Mouse (Mus musculus): ENCODE data around the gene Wnt16.
"Not testable (repeated sequence)": the region's sequence is repeated elsewhere in the genome, so short reads cannot be mapped to it uniquely, and the experiment has no call there.

Gene Wnt16

DNA sequence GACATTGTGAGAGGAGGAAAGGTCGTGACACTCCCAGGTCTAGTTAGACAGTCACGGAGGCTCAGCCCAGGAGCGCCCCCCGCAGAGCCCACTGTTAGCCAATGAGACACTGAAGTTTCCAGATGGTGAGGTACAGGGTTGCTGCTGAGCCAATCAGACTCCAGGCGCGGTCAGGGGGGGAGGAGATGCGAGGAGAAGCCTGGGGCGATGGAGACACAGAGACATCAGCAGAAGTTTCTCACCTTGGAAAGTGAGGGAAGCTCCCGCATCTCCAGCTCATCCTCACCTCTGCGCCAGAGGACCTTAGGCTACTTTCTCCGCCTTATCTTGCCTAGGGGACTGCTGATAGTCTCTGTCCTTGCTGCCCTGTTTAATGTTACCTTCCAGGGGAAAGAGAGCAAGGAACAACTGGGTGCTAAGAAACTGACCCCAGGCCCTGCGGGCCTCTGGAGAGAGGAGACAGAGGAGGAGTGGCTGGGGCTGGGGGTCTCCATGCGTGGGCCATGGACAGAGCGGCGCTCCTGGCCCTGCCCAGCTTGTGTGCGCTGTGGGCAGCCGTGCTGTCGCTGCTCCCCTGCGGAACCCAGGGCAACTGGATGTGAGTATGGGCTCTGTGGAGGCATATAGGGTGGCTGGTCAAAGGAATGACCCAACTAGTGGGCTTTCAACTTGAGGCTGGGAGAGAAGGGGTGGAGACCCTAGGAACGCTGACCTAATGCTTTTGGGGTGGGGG, at the start of gene Wnt16:
Wnt16 (plus strand) TSS at position 224 of the 733 bp plus-strand sequence.
- peak; percentile 69 for DNase-seq (ENCODE audit: low spot score)

DNA sequence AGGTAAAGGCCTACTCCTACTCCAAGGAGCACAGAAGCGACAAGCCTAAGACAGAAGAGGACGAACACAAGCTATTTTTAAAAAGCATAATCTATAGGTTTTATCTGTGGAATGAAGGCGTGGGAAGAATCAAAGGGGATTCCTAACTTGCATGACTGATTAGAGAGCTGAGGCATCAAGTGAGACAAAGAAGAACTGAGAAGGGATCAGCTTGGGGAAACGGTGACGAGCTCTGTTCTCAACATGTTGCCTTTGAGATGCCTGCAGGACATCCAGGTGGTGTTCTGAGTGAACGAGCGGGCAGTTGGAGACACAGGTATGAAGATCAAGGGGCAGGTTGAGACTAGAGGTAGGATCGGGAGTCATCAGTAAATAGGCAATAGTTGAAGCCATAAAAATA, 44.7 kb upstream of the Wnt16 start:
- DNase-seq (ENCODE audit: low spot score) = no peak

DNA sequence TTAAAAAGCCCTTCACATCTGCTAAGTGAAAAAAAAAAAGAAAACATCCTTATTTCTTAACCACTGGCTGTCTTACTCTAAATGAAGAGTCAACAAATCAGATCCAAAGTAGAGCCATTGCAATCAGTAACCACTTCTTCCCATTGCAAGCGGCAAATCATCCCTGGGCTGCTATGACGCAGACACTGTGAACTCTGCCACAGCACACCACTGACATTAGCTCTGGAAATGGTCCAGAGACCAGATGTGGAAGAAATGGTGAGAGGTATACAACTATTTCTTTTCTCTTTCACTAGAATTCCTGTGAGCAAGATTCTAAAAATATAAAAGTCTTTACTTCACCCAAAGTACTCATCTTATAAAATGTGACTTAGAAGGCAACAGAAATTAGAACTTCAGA, 41.3 kb upstream of the Wnt16 start:
- no peak for DNase-seq (ENCODE audit: low spot score)

DNA sequence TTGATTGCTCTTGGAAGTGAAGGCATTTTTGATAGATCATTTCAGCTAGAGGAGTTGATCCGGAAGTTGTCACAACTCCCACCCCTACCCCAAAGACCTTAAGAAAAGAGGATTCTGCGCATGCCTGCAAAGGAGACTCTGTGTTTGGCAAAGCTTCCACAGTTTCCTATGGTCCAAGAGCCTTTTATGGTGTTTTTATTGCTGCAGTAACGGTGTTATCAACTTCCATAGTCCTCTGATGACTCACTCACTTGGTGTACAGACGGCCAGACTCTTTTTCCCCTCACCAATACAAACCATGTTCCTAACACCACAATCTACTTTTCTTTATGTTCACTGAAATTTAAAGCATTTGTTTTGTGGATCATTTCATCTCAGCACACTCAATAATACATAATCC, 29.2 kb upstream of the Wnt16 start:
- DNase-seq (ENCODE audit: low spot score) = no peak

DNA sequence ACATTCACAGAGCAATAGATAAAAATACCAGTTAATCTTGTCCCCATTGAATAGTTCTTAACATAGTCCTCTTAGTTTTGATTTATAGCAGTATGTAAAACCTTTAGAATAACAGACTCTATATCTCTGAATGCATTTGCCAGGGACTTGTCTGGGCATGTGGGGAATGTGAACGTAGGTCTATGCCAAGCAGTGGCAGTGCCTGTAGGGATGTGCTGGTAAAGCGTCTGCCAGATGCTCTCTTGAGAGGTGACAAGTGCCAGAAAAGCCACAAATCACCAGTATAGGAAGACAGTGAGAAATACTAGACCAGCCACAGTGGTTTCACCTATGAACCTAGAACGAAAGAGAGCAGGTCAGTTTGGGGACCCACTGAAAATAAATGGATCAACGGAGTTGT, 25.5 kb upstream of the Wnt16 start:
- no peak for DNase-seq (ENCODE audit: low spot score)

DNA sequence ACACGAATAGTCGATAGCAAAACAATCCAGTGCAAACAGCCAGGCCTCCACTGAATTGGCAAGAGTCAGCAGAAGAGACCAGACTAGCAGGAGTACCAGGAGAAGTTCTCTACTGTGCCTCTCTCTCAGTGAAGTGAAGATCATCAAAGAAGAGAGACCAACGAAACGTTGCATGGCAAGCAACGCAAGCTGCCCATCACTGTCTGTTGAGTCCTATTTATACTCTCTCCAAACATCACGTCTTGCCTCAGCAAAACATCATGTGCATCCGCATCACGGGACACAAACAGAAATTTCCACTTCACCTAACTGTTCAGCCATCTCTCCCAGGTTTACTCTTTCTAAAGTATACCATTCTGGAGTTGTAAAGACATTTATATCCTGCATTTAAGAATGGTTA, 23.9 kb upstream of the Wnt16 start:
- not testable (repeated sequence) for DNase-seq (ENCODE audit: low spot score)

DNA sequence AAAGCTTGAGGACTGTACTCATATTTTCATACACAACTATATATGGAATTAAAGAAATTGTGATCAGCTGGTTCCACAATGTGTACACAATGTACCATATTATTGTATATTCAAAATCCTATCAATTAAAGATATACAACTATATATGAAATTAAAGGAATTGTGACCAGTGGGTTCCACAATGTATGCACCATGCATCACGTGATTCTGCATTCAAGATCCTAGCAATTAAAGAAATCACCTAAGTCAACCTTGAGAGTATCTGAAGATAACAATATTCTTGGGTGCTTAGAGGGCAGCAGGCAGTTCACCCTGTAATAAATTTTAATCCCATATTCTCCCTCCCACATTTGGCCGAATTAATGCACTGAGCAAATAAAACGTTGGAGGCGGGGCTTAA, 22.0 kb upstream of the Wnt16 start:
- DNase-seq (ENCODE audit: low spot score) = no peak

DNA sequence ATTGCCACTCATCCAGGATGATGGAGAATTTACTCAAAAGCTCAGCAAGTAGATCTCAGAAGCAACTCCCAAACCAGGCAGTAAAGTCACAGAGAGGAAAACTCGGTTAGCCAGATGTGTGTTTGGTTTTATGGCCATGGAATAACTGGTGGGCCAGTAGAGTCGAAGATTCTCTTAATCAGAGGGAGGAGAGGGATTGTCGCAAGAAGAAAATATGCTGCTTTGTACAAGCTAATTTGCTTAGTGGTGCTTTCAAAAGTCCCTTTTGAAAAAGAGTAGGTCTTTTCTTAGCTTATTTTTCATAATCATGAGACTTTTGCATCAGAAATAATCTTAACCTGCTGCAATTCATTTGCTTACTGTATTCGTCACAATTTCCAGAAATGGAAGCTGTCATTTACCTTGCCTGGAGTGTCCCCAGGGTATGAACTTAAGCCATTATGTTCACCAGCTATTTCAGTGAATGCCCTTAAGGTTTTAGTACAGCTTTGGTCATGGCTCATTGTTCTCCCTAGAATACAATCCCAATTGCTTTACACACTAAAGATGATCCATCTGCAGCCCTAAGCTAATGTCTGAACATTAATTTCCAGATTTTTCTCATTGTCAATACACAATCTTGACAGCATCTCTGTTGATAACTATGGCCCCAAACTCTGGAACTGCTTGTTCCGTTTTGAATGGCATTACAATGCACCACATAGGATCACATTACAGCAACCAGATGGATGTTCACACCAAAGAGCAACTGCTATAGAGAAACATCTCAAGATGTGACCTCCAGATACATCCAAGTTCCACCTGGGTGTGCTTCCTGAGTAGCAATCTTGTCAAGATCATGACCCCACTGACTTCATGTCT, 20.0 kb upstream of the Wnt16 start:
- DNase-seq (ENCODE audit: low spot score) = no peak

DNA sequence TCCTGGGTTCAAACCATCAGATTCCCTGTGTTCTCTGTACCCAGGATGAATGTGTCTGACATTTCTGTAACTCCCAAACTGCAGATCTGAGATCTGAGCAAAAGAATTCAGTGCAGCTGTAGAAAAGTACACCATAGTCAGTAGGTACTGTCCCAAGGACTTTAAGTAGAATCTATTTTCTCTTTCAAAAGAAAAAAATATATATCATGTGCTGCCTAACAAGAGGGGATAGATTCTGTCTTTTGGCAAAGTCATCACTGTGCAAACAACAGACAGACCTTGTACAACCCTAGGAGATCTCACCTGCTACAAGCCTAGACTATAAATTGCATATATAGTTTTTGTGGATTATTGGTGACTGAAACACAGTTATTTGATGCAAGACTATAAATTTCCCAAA, 19.4 kb upstream of the Wnt16 start:
- DNase-seq (ENCODE audit: low spot score) = no peak

DNA sequence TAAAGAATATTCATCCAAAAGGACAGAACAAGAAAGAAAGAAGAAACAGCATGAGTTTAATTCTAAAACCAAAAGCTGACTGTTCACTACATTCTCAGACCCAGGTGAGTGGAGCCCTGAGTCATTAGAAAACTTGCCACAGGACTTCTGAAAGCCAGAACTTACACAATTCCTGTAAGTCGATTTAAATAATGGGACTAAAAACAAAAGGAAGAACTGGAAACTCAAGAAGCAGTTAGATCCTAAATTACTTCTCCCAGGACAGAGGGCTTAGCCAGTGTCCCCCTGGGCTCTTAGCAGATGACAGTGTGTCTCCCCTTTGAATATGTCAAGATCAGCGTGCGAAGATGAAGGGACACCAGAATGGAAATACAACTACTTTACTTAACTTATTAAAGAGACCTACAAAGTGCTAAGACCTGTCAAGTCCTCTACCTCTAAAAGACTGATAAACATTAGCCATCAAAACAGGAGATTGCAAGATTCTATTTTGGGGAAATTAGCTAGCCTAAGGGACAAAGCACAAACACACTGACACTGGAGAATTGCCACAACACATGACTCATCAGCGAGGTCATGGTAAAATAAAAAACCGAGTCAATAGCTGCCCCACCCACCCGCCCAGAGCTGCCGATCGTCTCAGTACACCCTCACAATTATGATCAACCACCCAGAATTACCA, 18.0 kb upstream of the Wnt16 start:
- DNase-seq (ENCODE audit: low spot score) = no peak

DNA sequence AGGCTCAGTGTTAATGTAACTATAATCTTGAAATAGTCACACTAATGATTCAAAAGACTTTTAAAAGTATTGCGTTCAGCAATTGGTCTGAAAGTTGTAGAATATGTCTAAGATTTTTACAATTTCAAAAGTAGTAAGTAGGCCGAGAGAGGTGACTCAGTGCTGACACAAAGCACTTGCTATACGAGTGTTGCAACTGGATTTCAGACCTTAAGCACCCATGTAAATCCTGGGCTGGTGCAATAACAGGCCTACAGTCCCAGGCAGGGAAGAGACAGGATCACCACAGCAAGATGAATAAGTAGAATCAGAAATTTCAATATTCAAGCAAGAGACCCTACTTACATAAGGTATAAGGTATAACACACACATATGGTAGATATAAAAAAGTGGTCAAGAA, 10.1 kb upstream of the Wnt16 start:
- no peak for DNase-seq (ENCODE audit: low spot score)

DNA sequence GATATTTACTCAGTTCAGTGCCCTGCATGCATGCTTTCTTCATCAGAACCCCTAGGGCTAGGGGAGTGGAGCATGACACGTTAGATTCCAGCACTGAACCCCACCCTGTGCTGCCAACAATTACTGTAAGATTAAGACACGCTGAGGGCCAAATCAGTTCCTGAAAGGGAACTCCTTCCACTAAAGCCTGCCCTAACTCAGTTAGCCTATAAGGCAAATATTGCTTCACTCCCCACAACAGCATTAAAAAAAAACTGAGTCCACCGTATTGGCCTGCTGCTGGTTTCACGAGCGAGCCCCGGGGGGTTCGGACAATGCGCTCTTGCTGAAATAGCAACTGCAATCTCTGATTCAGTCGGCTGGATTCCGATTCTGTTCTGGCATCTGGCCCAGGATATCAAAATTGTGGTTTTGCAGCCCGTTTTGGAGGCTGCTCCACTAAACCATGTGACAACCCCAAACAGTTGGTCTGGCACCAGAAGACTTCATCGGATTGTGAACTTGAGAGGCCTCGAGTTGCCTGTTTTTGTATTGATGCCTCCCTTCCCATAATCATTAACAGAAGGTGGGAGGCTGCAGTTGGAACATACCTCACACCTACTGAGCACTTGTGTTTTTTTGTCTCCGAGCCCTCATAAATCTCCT, 7.7 kb upstream of the Wnt16 start:
- no peak for DNase-seq (ENCODE audit: low spot score)

DNA sequence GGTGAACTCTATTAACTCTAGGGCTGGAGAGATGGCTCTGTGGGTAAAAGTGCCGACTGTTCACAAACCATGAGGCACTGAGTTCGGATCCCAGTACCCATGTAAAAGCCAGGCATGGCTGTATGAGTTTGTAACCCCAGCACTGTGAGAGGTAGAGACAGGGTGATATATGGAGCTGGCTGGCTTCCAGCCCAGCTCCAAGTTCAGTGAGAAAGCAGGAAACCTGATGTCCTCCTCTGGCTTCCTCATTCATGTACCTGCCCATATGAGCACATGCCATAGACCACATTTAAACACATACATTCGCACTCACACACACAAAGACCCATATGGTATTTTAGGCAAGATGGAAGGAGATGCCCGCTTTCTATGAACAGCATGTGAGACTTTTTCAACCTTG, 5.6 kb upstream of the Wnt16 start:
- DNase-seq (ENCODE audit: low spot score) = no peak

DNA sequence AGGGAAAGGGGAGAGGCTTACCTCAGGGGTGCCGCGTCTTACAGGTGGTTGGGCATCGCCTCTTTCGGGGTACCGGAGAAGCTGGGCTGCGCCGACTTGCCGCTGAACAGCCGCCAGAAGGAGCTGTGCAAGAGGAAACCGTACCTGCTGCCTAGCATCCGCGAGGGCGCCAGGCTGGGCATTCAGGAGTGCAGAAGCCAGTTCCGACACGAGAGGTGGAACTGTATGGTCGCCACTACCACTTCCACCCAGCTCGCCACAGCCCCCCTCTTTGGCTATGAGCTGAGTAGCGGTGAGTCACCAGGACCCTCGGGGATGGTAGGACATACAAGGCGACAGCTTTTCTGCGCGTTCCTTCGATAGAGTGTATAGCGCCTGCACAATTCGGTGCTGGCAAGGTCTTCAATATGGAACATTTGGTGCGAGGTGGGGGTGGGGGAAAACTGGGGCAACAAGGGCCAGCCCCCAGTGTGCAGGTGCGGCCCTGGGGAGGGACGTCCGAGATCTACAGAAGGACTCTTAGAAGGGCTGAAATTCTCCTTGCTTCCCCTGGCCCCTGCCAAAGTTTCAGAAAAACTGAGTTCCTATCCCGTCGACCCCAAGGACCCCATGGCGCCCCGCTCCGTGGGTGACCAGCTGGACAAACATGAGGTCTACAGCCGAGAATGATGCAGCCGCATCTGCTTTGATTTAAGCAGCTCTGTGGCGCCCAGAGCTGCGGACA, 872 bp downstream of the Wnt16 start:
- peak; percentile 73 for DNase-seq (ENCODE audit: low spot score)

DNA sequence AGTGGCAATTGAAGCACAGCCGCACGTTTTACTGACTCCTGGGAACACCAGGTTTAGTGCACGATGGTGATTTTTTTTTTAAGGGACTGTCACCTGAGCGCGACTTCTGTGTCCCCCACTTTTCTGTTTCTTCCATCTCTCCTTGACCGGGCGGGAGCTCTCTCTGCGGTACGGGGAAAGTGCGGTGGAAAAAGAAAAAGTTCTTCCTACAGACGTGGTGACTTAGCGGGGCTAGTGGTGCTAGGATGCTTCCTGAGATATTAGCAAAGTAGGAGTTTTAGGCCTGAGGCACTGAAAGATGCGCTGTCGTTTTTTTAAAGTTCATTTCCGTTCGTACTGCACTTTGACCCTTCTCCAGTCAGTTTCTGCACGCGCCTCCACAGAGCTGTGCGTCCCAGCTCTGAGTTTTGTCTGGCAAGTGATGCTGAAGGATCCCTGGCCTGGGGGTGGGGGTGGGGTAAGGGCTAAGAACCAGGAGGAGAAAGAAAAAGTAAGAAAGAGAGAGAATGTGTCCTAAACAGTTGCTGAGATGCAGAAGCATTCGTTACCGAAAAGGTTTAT, 1.5 kb downstream of the Wnt16 start:
- peak; percentile 64 for DNase-seq (ENCODE audit: low spot score)

DNA sequence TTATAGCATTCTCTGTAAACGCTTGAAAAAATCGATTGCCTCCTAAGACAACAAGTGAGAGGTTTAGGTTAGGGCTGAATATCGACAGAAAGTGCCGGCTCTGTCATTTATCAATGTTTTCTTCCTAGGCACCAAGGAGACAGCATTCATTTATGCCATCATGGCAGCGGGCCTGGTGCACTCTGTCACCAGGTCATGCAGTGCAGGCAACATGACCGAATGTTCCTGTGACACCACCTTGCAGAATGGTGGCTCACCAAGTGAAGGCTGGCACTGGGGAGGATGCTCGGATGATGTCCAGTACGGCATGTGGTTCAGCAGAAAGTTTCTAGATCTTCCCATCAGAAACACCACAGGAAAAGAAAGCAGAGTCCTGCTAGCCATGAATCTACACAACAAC, 2.8 kb downstream of the Wnt16 start:
- DNase-seq (ENCODE audit: low spot score) = no peak

DNA sequence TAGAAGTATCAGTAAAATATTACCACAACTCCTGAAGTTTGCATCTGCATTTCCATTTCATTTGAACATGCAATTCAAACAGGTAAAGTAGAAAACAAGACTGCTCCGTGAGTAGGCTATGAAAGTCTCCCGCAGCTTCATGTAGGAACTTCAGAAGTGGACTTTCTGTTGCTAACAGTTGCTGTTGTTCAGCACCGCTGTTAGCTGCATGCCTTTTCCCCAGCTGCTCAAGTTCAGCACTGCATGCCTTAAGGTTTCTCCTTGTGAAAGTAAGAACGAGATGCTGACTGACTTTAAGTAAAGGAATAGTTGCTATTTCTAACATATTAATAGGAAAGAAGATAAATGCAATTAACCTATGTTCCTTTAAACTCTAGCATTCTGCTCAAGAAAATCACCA, 4.0 kb downstream of the Wnt16 start:
- DNase-seq (ENCODE audit: low spot score) = peak; percentile 37

DNA sequence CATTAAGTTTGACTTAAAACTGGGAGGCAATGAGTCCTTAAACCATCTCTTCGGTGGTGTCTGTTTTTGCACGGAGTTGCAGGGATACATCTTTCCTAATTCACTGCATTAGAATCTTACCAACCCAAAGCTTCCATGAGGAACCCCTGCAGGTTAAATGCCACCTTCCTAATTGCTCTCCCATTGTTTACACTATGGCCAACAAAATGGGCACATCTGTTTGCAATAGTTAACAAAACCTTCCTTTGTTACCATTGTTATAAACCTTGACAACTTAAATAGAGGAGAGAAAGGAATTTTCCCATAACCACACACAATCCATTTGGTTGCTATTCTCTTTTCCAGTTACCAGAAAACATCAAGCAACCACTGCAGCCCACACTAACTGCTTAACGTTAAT, 5.9 kb downstream of the Wnt16 start:
- DNase-seq (ENCODE audit: low spot score) = no peak

DNA sequence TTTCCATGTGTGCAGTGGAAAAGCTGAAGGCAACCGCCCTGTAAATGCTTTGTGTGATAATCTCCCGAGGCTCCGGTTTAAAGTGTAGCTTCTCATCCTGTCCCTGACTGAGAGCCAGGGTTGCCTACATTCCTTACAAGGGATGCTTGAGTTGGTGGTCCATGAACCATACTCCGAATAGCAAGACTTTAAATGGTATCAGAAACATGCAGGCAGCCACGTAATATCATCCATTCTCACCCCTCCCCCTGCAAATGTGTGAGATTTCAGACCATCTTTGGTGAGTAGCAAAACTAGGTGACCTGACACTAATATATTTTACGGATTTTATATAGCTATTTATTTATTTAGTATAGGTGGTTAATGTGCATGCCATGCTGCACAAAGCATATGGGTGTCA, 9.0 kb downstream of the Wnt16 start:
- no peak for DNase-seq (ENCODE audit: low spot score)

DNA sequence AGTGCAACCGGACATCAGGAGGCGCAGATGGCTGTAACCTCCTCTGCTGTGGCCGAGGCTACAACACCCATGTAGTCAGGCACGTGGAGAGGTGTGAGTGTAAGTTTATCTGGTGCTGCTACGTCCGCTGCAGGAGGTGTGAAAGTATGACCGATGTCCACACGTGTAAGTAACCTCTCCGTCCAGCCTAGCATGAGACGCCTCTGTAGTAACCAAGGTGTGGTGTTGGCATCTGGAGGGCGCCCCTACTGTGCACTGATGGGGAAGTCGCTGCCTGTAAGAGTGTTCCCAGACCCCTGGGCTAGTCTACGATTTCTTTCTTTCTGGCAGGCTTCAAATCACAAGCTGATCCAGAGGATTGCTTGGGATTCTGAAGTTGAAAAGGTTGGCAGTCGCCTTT, 10.0 kb downstream of the Wnt16 start:
- no peak for DNase-seq (ENCODE audit: low spot score)

DNA sequence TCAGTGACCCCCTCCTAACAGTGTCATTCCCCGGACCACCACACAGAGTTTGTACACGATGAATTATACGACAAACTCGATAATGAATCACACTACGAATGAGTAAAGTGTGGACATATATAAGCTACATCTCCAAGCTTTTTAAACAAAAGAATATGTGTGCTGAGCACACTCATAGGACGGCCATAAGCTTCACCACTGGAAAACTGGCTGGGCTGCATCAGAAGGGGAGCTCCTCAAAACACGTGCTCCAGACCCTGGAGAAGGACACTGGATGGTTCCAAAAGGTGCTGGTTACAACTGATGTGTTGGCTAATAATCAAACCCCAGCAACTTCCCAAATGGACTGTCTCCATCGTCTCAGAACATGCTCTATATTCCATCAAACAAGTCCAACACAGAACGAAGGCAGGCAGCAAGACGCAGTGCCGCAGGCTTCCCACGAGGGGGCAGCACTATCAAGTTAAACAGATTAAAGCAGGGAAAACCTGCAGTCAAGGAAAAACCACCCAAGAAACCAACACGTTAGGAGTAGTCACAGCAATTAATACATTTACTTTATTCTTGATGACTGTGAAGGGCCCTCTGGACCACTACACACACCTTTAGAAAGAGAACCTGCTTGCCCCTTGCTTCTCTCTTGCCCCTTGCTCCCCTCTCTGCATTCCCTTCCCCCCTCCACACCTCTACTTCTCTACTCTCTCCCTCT, 37.5 kb downstream of the Wnt16 start:
- peak; percentile 81 for DNase-seq (ENCODE audit: low spot score)
